Mouse (Mus musculus) embryonic facial prominence, embryonic 13.5 days (tissue): ENCODE data around the gene Ggcx. TPM values are rescaled to one million over a fixed set of nuclear protein-coding genes. Genes with fewer than 3 reads are reported as not detected.
"Not testable (repeated sequence)": the region's sequence is repeated elsewhere in the genome, so short reads cannot be mapped to it uniquely, and the experiment has no call there.

Experiments used
- ATAC-seq: fragments of 200-750 bp; cut with Nextera tagmentation; 2 replicates; pipeline ENCODE4 v1.8.0; 2017; ENCODE audit warnings: low read depth; ENCODE audit not compliant: insufficient number of reproducible peaks, insufficient read depth, low FRiP score, low TSS enrichment
- H3K27ac ChIP-seq: fragments of 300-500 bp; sonication (generic); 2 replicates; pipeline ENCODE4 v1.5.1; 2015; ENCODE audit warnings: moderate library complexity, mild to moderate bottlenecking, inconsistent platforms
- H3K27me3 ChIP-seq: fragments of 300-500 bp; sonication (generic); 2 replicates; pipeline ENCODE4 v1.6.1; 2015; ENCODE audit warnings: mild to moderate bottlenecking, inconsistent platforms
- H3K36me3 ChIP-seq: fragments of 300-500 bp; sonication (generic); 2 replicates; pipeline ENCODE4 v1.6.1; 2015; ENCODE audit warnings: mild to moderate bottlenecking, inconsistent platforms
- H3K4me1 ChIP-seq: fragments of 300-500 bp; sonication (generic); 2 replicates; pipeline ENCODE4 v1.6.1; 2015; ENCODE audit warnings: inconsistent platforms
- H3K4me2 ChIP-seq: fragments of 300-500 bp; sonication (generic); 2 replicates; pipeline ENCODE4 v1.6.1; 2015; ENCODE audit warnings: moderate library complexity, mild to moderate bottlenecking, inconsistent platforms
- H3K4me3 ChIP-seq: fragments of 300-500 bp; sonication (generic); 2 replicates; pipeline ENCODE4 v1.5.1; 2015; ENCODE audit warnings: mild to moderate bottlenecking, inconsistent platforms
- H3K9ac ChIP-seq: fragments of 300-500 bp; sonication (generic); 2 replicates; pipeline ENCODE4 v1.6.1; 2015; ENCODE audit warnings: mild to moderate bottlenecking, inconsistent platforms
- H3K9me3 ChIP-seq: fragments of 300-500 bp; sonication (generic); 2 replicates; pipeline ENCODE4 v1.6.1; 2016; ENCODE audit warnings: inconsistent platforms
- WGBS: fragments of 180-500 bp; shearing (Covaris S2); methylation state at CpG from one replicate; pipeline ENCODE4 v1.1.7; 2015; ENCODE audit warnings: mixed read lengths; 5-methylcytosine and 5-hydroxymethylcytosine counted together
- polyA plus RNA-seq: library from polyadenylated mRNA; unstranded; fragments of >200 nt; fragmentation: Nextera tagmentation; extraction: Ambion mirVana; gene quantifications from 2 replicates; pipeline ENCODE4 v1.2.1, GENCODE M21; 2015

The Ggcx gene
- polyA plus RNA-seq, 1 experiment from 2014 or later, result 39.1 TPM

DNA sequence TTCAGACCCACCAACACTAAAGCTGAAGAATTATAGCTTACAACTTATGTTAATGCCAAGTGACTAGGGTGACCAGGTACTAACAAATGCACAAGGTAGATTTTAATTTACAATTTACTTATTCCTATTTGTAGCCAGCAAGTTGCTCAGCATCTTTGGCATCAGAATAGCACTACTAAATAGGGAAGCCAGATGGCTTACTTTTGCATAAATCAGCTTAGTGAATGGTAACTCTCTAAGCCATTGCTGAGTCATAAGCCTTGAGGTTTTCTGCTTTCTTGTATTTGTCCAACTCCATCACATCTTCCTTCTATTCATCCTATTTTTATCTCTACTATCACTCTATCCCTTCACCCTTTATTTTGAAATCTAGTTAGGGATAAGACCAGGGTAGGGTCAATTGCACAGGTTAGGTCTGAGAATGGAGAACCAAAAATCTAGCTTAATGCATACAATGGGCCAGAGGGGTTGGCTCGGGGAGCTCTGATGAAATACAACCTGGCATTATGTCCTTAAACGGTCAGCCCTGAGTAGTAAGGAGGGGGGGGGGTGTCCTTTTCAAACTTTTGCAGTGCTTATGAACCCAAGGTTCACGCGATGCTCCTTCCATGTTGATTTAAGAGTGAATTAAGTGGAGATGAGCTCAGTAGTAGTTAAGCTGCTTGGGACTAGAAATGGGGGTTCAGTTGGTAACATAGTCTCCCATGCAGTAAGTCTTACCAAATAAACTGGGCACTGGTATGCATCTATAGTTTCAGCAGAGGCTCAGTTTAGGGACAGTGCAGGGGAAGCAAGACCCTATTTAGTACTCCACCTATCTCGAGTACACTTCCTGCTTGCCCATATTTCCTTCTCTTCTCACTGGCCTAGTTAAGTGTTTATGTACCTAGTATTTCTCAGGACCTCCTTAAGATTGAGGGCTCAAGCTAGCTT is 17.1 kb downstream of the Ggcx start:
- Histone ChIP-seq H3K27ac (no peak overlapping the region), H3K9me3 (no peaks in the 10 kb centered on the region), H3K4me2 (no peak overlapping the region), H3K36me3 (peaks cover 92% of the 10 kb centered on the region), H3K4me1 (peaks cover 3% of the 10 kb centered on the region; the same call in 1 of the 2 replicates), H3K27me3 (no peaks in the 10 kb centered on the region), H3K4me3 (no peak overlapping the region), H3K9ac (no peak overlapping the region)
- ATAC-seq, result no peak
- 38% methylated on average over 5 of the region's 5 CpGs for WGBS

- Histone ChIP-seq H3K27me3 (no peaks in the 10 kb centered on the region), H3K36me3 (peaks cover 91% of the 10 kb centered on the region), H3K9ac (no peak overlapping the region), H3K4me2 (no peak overlapping the region), H3K4me1 (peaks cover 7% of the 10 kb centered on the region), H3K27ac (no peak overlapping the region), H3K4me3 (no peak overlapping the region), H3K9me3 (no peaks in the 10 kb centered on the region)
- ATAC-seq, result no peak
- WGBS, result 85% methylated on average over 2 of the region's 2 CpGs
Observed at GRCm38 (mm10) chr6:72432153-72432552, 18.0 kb downstream of the Ggcx start.

DNA sequence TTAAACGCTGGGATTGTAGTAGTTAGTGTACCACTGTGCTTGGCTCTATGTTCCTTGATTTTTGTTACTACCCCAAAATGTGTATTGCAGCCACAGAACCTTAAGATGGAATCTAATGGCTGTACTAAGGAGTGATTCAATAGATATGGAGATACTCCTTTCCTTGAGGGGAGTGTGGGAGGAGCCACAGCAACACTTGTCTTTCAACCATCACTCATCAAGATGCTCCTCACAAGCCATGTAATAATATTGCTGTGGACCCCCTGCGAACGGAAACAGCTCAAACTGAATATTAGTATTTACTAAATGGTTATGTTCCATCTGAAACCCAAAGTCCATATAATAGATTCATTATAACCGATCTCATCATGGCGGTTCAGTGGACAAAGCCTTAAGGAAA is 24.1 kb downstream of the Ggcx start:
- Histone ChIP-seq H3K27ac (peak overlapping the region; percentile 99), H3K27me3 (no peaks in the 10 kb centered on the region), H3K9me3 (no peaks in the 10 kb centered on the region), H3K4me3 (peak overlapping the region; percentile 88), H3K4me2 (peak overlapping the region; percentile 83), H3K36me3 (peaks cover 37% of the 10 kb centered on the region), H3K4me1 (peaks cover 28% of the 10 kb centered on the region), H3K9ac (peak overlapping the region; percentile 100)
- 2% methylated on average over 5 of the region's 5 CpGs for WGBS
- ATAC-seq, result no peak

DNA sequence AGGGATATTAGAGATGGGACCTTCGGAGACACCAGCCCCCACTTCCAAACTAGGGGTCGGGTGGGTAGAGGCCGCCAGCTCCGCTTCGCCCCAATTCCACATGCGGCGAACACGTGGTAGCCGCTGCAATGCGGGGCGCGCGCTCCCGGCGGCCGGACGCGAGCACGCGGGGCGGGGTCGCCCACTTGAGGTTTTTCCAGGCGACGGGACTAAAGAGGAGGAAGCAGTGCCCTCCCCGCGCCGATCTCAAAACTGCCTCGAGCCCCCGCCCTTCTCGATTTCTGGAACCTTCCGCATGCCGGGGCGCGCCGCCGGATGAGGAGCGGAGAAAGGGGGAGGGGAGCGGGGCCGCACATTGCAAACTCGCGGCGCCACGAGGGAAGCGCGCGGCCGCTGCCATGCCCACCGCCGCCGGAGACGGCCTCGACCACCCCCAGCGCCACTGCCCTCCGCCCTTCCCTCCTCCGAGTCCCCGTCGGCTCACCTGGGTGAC is 24.8 kb downstream of the Ggcx start:
- Histone ChIP-seq H3K4me1 (peaks cover 35% of the 10 kb centered on the region), H3K9me3 (no peaks in the 10 kb centered on the region), H3K9ac (peak overlapping the region; percentile 100), H3K4me3 (peak overlapping the region; percentile 88), H3K36me3 (peaks cover 30% of the 10 kb centered on the region), H3K27ac (peak overlapping the region; percentile 99), H3K4me2 (peak overlapping the region; percentile 83), H3K27me3 (no peaks in the 10 kb centered on the region)
- under 1% methylated on average over 57 of the region's 57 CpGs for WGBS
- peak; percentile 52 for ATAC-seq

DNA sequence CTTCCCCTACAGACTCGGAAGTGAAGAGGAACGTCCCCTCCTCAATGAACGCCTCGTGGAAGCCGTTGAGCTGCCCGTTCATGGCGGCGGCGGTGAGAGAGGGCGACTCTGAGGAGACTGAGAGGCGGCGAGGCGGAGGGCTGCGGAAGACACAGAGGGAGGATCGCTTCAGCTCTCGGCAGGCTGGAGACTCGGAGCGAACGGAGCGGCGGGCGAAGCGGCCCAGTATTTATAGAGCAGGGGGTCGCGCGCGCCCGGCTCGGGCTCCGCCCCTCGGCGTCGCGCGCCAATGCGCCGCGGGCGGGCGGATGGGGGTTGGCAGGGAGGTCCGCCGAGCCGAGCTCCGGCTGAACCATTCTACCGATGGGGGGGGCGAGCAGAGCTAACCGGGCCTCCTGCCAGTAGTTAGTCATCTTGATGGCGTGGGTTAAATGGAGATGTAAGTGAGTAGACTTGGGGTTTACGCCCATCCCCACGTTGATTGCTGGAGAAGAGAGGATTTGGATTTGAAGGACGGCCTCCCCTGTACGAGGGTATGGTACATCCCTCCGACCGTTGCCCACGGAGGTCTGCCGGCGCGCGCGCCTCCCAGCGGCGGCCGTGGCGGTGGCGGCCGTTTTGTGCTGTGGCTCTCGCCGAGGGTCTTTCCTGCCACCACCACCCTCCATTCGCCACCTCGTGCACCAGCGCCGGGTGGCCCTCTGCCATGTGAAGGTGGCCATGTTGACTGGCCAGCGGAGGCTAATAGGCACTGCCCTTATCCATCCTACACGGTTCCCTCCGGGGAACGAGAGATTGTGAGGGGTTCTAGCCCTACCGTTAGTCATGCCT is 25.5 kb downstream of the Ggcx start, which contains the start of gene Mat2a:
Mat2a (minus strand) TSS at position 204 of the 831 bp plus-strand sequence.
- under 1% methylated on average over 77 of the region's 77 CpGs for WGBS
- peaks cover 24% of the 10 kb centered on the region for H3K36me3 ChIP-seq

DNA sequence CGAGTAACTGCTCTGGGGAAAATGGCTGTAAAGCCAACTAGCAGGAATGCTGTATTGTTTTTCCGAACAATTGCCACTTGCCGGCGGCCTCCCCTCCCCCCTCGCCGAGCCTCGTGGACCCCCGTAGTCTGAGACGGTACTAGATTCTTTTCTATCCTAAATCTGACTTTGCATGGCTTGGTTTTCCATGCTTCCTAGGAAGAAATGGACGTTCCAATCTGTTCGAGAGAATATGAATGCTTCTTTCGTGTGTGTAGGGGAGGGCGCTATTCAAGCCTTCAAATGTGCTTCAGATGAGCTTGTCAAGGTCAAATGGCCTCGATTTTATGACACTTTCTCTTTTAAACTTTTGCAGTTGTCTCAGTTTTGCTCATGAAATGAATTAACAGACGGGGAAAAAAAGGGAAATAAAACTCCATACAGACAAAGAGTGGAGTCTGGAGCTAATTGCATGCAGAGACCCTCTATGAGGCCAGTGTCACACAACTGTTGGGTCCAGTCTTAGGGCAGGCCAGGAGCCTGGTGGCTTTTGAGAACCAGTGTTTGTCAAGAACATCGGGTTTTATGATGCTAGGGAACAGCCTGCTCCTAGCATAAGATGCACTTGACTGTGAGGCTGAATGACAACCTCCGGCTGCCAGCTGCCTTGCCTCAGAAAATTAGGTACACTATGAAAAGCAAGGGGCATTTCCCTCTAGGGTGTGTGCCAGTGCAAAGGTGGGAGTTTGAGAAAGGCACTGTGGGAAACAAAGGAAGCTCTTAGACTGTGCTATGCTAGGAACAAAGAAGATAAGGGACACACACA is 26.3 kb downstream of the Ggcx start:
- H3K4me1 ChIP-seq, result peaks cover 34% of the 10 kb centered on the region
- H3K36me3 ChIP-seq, result peaks cover 16% of the 10 kb centered on the region
- H3K27me3 ChIP-seq, result no peaks in the 10 kb centered on the region
- no peaks in the 10 kb centered on the region for H3K9me3 ChIP-seq
- ATAC-seq, result no peak
- 9% methylated on average over 17 of the region's 17 CpGs for WGBS
- H3K4me2 ChIP-seq, result peak overlapping the region; percentile 83
- peak overlapping the region; percentile 99 for H3K27ac ChIP-seq
- peak overlapping the region; percentile 88 for H3K4me3 ChIP-seq
- H3K9ac ChIP-seq, result peak overlapping the region; percentile 100

More for the DNA sequence above, 25.5 kb downstream of the Ggcx start, which contains the start of gene Mat2a:
- H3K4me2 ChIP-seq, result peak within 1 kb of the TSS; percentile 83
- H3K4me1 ChIP-seq, result peaks cover 37% of the 10 kb centered on the region
- H3K9ac ChIP-seq, result peak within 1 kb of the TSS; percentile 100
- H3K27me3 ChIP-seq, result no peaks in the 10 kb centered on the region
- peak within 1 kb of the TSS; percentile 99 for H3K27ac ChIP-seq
- no peaks in the 10 kb centered on the region for H3K9me3 ChIP-seq
- ATAC-seq, result peak; percentile 85
- H3K4me3 ChIP-seq, result peak within 1 kb of the TSS; percentile 88

GRCm38 (mm10) chr6:72442921-72443604 is 29.0 kb downstream of the Ggcx start:
- no peaks in the 10 kb centered on the region for H3K9me3 ChIP-seq
- no peak overlapping the region for H3K4me2 ChIP-seq
- H3K4me3 ChIP-seq, result no peak overlapping the region
- no peak for ATAC-seq
- H3K36me3 ChIP-seq, result no peaks in the 10 kb centered on the region
- WGBS, result 28% methylated on average over 1 of the region's 1 CpGs
- H3K27me3 ChIP-seq, result 0 out of 2 replicates have a peak, but pooled peaks cover under 1% of the 10 kb centered on the region
- H3K9ac ChIP-seq, result no peak overlapping the region
- no peak overlapping the region for H3K27ac ChIP-seq
- H3K4me1 ChIP-seq, result peaks cover 22% of the 10 kb centered on the region

- Histone ChIP-seq H3K9me3 (no peaks in the 10 kb centered on the region), H3K36me3 (no peaks in the 10 kb centered on the region), H3K9ac (no peak overlapping the region), H3K4me3 (no peak overlapping the region), H3K27me3 (0 out of 2 replicates have a peak, but pooled peaks cover 3% of the 10 kb centered on the region), H3K27ac (no peak overlapping the region), H3K4me2 (no peak overlapping the region), H3K4me1 (peaks cover 21% of the 10 kb centered on the region)
- no peak for ATAC-seq
Observed at GRCm38 (mm10) chr6:72445011-72445410, 30.9 kb downstream of the Ggcx start.

GRCm38 (mm10) chr6:72447487-72447886 is 33.4 kb downstream of the Ggcx start:
- Histone ChIP-seq H3K9me3 (no peaks in the 10 kb centered on the region), H3K4me3 (no peak overlapping the region), H3K27me3 (0 out of 2 replicates have a peak, but pooled peaks cover 3% of the 10 kb centered on the region), H3K9ac (no peak overlapping the region), H3K4me1 (peaks cover 12% of the 10 kb centered on the region), H3K4me2 (no peak overlapping the region), H3K36me3 (no peaks in the 10 kb centered on the region), H3K27ac (no peak overlapping the region)
- 80% methylated on average over 2 of the region's 2 CpGs for WGBS
- ATAC-seq, result no peak

GRCm38 (mm10) chr6:72451778-72452177 is 37.7 kb downstream of the Ggcx start:
- H3K27ac ChIP-seq, H3K9ac ChIP-seq, H3K27me3 ChIP-seq, H3K4me3 ChIP-seq, H3K4me2 ChIP-seq, ATAC-seq, H3K9me3 ChIP-seq, H3K36me3 ChIP-seq: not testable (repeated sequence)
- 61% methylated on average over 2 of the region's 2 CpGs for WGBS
- peaks cover 14% of the 10 kb centered on the region for H3K4me1 ChIP-seq
